Mouse (Mus musculus) heart, postnatal 0 days (tissue): Measurements from ENCODE around the gene Pik3cb. TPM values are rescaled to one million over a fixed set of nuclear protein-coding genes. Genes with fewer than 3 reads are reported as not detected.

Source experiments
- ATAC-seq: fragments of 200-750 bp; cut with Nextera tagmentation; 2 replicates; pipeline ENCODE4 v1.8.0; 2017; ENCODE audit warnings: low read depth, moderate number of reproducible peaks, moderate library complexity; ENCODE audit not compliant: insufficient read depth
- DNase-seq: peaks from one replicate; pipeline ENCODE4 v3.0.0-alpha.2; 2016; ENCODE audit warnings: low spot score
- H3K27ac ChIP-seq: fragments of 300-500 bp; sonication (generic); 2 replicates; pipeline ENCODE4 v1.5.1; 2014; ENCODE audit warnings: low read depth, mild to moderate bottlenecking
- H3K27me3 ChIP-seq: fragments of 300-500 bp; sonication (generic); 2 replicates; pipeline ENCODE4 v1.6.1; 2014; ENCODE audit warnings: low read length, mixed read lengths; ENCODE audit not compliant: control insufficient read depth, insufficient read depth
- H3K36me3 ChIP-seq: fragments of 300-500 bp; sonication (generic); replicated peaks from 2 replicates; pipeline ENCODE4 v1.6.1; 2014; ENCODE audit warnings: low read length, mixed read lengths; ENCODE audit not compliant: control insufficient read depth, insufficient read depth
- H3K4me1 ChIP-seq: fragments of 300-500 bp; sonication (generic); 2 replicates; pipeline ENCODE4 v1.6.1; 2014; ENCODE audit warnings: antibody characterized with exemption; ENCODE audit not compliant: control insufficient read depth, insufficient read depth
- H3K4me2 ChIP-seq: fragments of 300-500 bp; sonication (generic); 2 replicates; pipeline ENCODE4 v1.6.1; 2014; ENCODE audit warnings: low read depth, mild to moderate bottlenecking, low read length, moderate library complexity
- H3K4me3 ChIP-seq: fragments of 300-500 bp; sonication (generic); 2 replicates; pipeline ENCODE4 v1.5.1; 2014; ENCODE audit warnings: low read depth, low read length
- H3K9ac ChIP-seq: fragments of 300-500 bp; sonication (generic); replicated peaks from 2 replicates; pipeline ENCODE4 v1.6.1; 2014; ENCODE audit warnings: low read depth, low read length, mixed read lengths
- H3K9me3 ChIP-seq: fragments of 300-500 bp; sonication (generic); replicated peaks from 2 replicates; pipeline ENCODE4 v1.6.1; 2016; ENCODE audit warnings: low read length; ENCODE audit not compliant: control insufficient read depth
- CTCF ChIP-seq: IDR thresholded peaks from 2 replicates; pipeline ENCODE4 v1.5.1; 2016; ENCODE audit warnings: antibody characterized with exemption, control low read depth, low read depth
- EP300 ChIP-seq: IDR thresholded peaks from 2 replicates; pipeline ENCODE4 v1.6.1; 2016; ENCODE audit warnings: antibody characterized with exemption, low read depth
- WGBS: fragments of 180-500 bp; shearing (Covaris S2); extraction: QIAGEN DNeasy Blood & Tissue Kit; methylation state at CpG from one replicate; pipeline ENCODE4 v1.1.7; 2014; 5-methylcytosine and 5-hydroxymethylcytosine counted together
- polyA plus RNA-seq: library from polyadenylated mRNA; unstranded; fragments of >200 nt; fragmentation: Nextera tagmentation; extraction: Ambion mirVana; gene quantifications from 2 replicates; pipeline ENCODE4 v1.2.1, GENCODE M21; 2015
- total RNA-seq: library from RNA; depleted of rRNA; stranded (reverse); fragments of >200 nt; gene quantifications from 2 replicates; pipeline ENCODE4 v1.2.3, GENCODE M21; 2014; ENCODE audit warnings: low replicate concordance

Pik3cb gene
- total and polyA plus RNA-seq, 2 experiments from 2014 or later = 1.7 to 2.1 TPM

GRCm38 (mm10) chr9:99035575-99035974 is 104.8 kb downstream of the Pik3cb start, which contains the start of gene Gm1123:
Gene Gm1123 (minus strand): TSS chr9:99035715.
- WGBS = 78% methylated on average over 12 of the region's 12 CpGs
- no peaks in the 10 kb centered on the region for H3K9me3 ChIP-seq
- no peak for DNase-seq
- H3K9ac ChIP-seq = no peak within 1 kb of the TSS
- no peaks in the 10 kb centered on the region for H3K4me1 ChIP-seq
- TF ChIP-seq EP300 = no peak
- no peak for TF ChIP-seq CTCF
- H3K27me3 ChIP-seq = no peaks in the 10 kb centered on the region
- no peak within 1 kb of the TSS for H3K4me3 ChIP-seq
- H3K4me2 ChIP-seq = no peak within 1 kb of the TSS
- H3K36me3 ChIP-seq = peaks cover 14% of the 10 kb centered on the region; the same call in 1 of the 2 replicates
- H3K27ac ChIP-seq = no peak within 1 kb of the TSS
- ATAC-seq = no peak

DNA sequence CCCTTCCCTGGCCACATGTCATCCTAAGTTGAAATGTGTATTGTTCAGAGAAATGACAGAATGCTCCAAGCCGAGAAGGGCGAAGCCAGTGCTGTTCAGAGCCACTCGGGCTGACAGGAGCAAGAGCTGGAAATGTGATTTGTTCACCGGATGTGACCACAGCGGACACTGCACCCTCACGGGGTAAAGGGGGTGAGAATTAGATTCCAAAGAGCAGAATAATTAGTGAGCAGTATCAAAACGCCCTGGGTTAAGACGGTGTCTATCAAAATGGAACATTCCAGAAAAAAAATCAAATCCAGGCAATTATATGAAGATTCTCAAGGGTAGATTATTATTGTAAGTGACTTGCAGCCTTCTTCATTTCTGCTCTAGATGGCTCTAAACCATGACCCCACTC is 106.3 kb downstream of the Pik3cb start:
- Histone ChIP-seq H3K9ac (no peak overlapping the region), H3K9me3 (no peaks in the 10 kb centered on the region), H3K4me2 (no peak overlapping the region), H3K4me1 (no peaks in the 10 kb centered on the region), H3K4me3 (no peak overlapping the region), H3K36me3 (peaks cover under 1% of the 10 kb centered on the region; the same call in 1 of the 2 replicates), H3K27ac (no peak overlapping the region), H3K27me3 (no peaks in the 10 kb centered on the region)
- ATAC-seq (no peak), DNase-seq (no peak)
- 78% methylated on average over 8 of the region's 8 CpGs for WGBS
- TF ChIP-seq EP300 (no peak), CTCF (no peak)

- DNase-seq (no peak), ATAC-seq (no peak)
- Histone ChIP-seq H3K4me3 (no peak overlapping the region), H3K36me3 (no peaks in the 10 kb centered on the region), H3K9ac (no peak overlapping the region), H3K27me3 (no peaks in the 10 kb centered on the region), H3K9me3 (no peaks in the 10 kb centered on the region), H3K4me2 (no peak overlapping the region), H3K4me1 (no peaks in the 10 kb centered on the region), H3K27ac (no peak overlapping the region)
- 53% methylated on average over 8 of the region's 8 CpGs for WGBS
- TF ChIP-seq CTCF = no peak
- no peak for TF ChIP-seq EP300
These were observed 108.4 kb downstream of the Pik3cb start for GRCm38 (mm10) chr9:99032031-99032430.

DNA sequence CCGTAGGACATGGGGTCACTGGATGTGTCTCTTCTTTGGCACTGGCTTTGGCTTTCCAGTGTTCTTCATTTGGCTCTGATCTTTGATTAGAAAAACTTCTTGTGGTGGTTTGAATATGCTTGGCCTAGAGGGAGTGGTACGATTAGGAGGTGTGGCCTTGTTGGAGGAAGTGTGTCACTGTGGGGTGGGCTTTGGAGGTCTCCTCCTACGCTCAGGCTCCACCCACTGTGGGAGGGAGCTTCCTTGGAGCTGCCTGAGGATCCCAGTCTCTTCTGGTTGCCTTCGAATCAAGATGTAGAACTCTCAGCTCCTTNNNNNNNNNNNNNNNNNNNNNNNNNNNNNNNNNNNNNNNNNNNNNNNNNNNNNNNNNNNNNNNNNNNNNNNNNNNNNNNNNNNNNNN is 118.7 kb downstream of the Pik3cb start:
- Histone ChIP-seq H3K4me3 (no peak overlapping the region), H3K9ac (no peak overlapping the region), H3K27me3 (no peaks in the 10 kb centered on the region), H3K4me2 (no peak overlapping the region), H3K9me3 (no peaks in the 10 kb centered on the region), H3K36me3 (no peaks in the 10 kb centered on the region), H3K4me1 (no peaks in the 10 kb centered on the region), H3K27ac (no peak overlapping the region)
- 74% methylated on average over 4 of the region's 4 CpGs for WGBS
- no peak for TF ChIP-seq EP300
- no peak for TF ChIP-seq CTCF
- DNase-seq (no peak), ATAC-seq (no peak)

- Histone ChIP-seq H3K27me3 (no peaks in the 10 kb centered on the region), H3K4me3 (no peak overlapping the region), H3K9me3 (no peaks in the 10 kb centered on the region), H3K9ac (no peak overlapping the region), H3K27ac (no peak overlapping the region), H3K4me2 (no peak overlapping the region), H3K36me3 (no peaks in the 10 kb centered on the region), H3K4me1 (no peaks in the 10 kb centered on the region)
- TF ChIP-seq EP300 (no peak), CTCF (no peak)
- 54% methylated on average over 5 of the region's 5 CpGs for WGBS
- no peak for ATAC-seq
- no peak for DNase-seq
These were observed 119.3 kb downstream of the Pik3cb start for GRCm38 (mm10) chr9:99021166-99021565.

DNA sequence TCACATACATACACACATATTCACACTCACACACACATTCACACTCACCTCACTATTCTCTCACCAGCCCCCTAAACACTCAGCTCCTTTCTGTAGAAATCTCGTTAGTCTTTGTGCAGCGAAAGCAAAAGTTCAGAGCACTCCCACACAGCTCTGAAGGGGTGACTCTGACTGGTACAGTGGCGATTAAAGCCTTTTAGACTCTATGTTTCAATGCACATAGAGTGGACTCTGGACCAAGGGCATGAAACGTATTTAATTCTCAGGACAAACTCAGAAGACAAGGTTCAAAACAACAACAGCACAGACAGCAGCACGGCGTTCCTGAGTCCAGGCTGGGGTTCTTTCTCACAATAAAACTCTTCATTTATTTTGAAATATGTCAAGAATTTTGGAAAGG is 122.7 kb downstream of the Pik3cb start:
- no peak for ATAC-seq

More for the DNA sequence above, 122.7 kb downstream of the Pik3cb start:
- Histone ChIP-seq H3K4me1 (no peaks in the 10 kb centered on the region), H3K4me3 (no peak overlapping the region), H3K4me2 (no peak overlapping the region), H3K27me3 (no peaks in the 10 kb centered on the region), H3K9ac (no peak overlapping the region), H3K36me3 (no peaks in the 10 kb centered on the region), H3K27ac (no peak overlapping the region), H3K9me3 (no peaks in the 10 kb centered on the region)
- TF ChIP-seq EP300 = no peak
- no peak for TF ChIP-seq CTCF
- no peak for DNase-seq
- WGBS = 76% methylated on average over 6 of the region's 6 CpGs
